Mouse (Mus musculus): Measurements from ENCODE around the gene Hhat.
A peak's percentile ranks its signal among the peaks of the same experiment; 100 is the strongest.

The Hhat gene

GRCm38 (mm10) chr1:192557978-192558594 lies 212.9 kb downstream of the Hhat start:
- DNase-seq (ENCODE audit: low read depth, low spot score): no peak

GRCm38 (mm10) chr1:192555516-192555915 lies 215.5 kb downstream of the Hhat start:
- DNase-seq (ENCODE audit: low read depth, low spot score): no peak

- no peak for DNase-seq (ENCODE audit: low read depth, low spot score)
Observed at GRCm38 (mm10) chr1:192550561-192550960, 220.5 kb downstream of the Hhat start.

- peak; percentile 18 for DNase-seq (ENCODE audit: low read depth, low spot score)
Observed at GRCm38 (mm10) chr1:192546843-192547242, 224.2 kb downstream of the Hhat start.

GRCm38 (mm10) chr1:192544901-192545300 lies 226.1 kb downstream of the Hhat start:
- no peak for DNase-seq (ENCODE audit: low read depth, low spot score)

GRCm38 (mm10) chr1:192544091-192544490 lies 226.9 kb downstream of the Hhat start:
- DNase-seq (ENCODE audit: low read depth, low spot score): no peak

- DNase-seq (ENCODE audit: low read depth, low spot score): no peak
Observed at GRCm38 (mm10) chr1:192543686-192544085, 227.3 kb downstream of the Hhat start.

GRCm38 (mm10) chr1:192542093-192542492 lies 228.9 kb downstream of the Hhat start:
- no peak for DNase-seq (ENCODE audit: low read depth, low spot score)

GRCm38 (mm10) chr1:192537169-192537568 lies 233.9 kb downstream of the Hhat start:
- no peak for DNase-seq (ENCODE audit: low read depth, low spot score)

GRCm38 (mm10) chr1:192536440-192536839 lies 234.6 kb downstream of the Hhat start:
- no peak for DNase-seq (ENCODE audit: low read depth, low spot score)

GRCm38 (mm10) chr1:192533016-192533415 lies 238.0 kb downstream of the Hhat start:
- DNase-seq (ENCODE audit: low read depth, low spot score): no peak

GRCm38 (mm10) chr1:192532212-192532611 lies 238.8 kb downstream of the Hhat start:
- DNase-seq (ENCODE audit: low read depth, low spot score): no peak

- no peak for DNase-seq (ENCODE audit: low read depth, low spot score)
Observed at GRCm38 (mm10) chr1:192531490-192532146, 239.4 kb downstream of the Hhat start.

- peak; percentile 19 for DNase-seq (ENCODE audit: low read depth, low spot score)
Observed at GRCm38 (mm10) chr1:192525711-192526350, 245.2 kb downstream of the Hhat start.

GRCm38 (mm10) chr1:192522376-192523178 lies 248.4 kb downstream of the Hhat start:
- peak; percentile 81 for DNase-seq (ENCODE audit: low read depth, low spot score)

GRCm38 (mm10) chr1:192520836-192521435 lies 250.1 kb downstream of the Hhat start:
- DNase-seq (ENCODE audit: low read depth, low spot score): no peak

- peak; percentile 17 for DNase-seq (ENCODE audit: low read depth, low spot score)
Observed at GRCm38 (mm10) chr1:192519713-192520112, 251.3 kb downstream of the Hhat start.

- peak; percentile 91 for DNase-seq (ENCODE audit: low read depth, low spot score)
Observed at GRCm38 (mm10) chr1:192515373-192515772, 255.7 kb downstream of the Hhat start.

- DNase-seq (ENCODE audit: low read depth, low spot score): no peak
Observed at GRCm38 (mm10) chr1:192512821-192513220, 258.2 kb downstream of the Hhat start.

GRCm38 (mm10) chr1:192503651-192504050 lies 267.4 kb downstream of the Hhat start:
- DNase-seq (ENCODE audit: low read depth, low spot score): no peak

GRCm38 (mm10) chr1:192502835-192503234 lies 268.2 kb downstream of the Hhat start:
- DNase-seq (ENCODE audit: low read depth, low spot score): no peak

GRCm38 (mm10) chr1:192502016-192502415 lies 269.0 kb downstream of the Hhat start:
- no peak for DNase-seq (ENCODE audit: low read depth, low spot score)

All from ES-CJ7 (cell line).